Mouse (Mus musculus) monocyte, adult 5-6 weeks (primary cell): ENCODE data around the gene Prdx3. TPM values are rescaled to one million over a fixed set of nuclear protein-coding genes. Genes with fewer than 3 reads are reported as not detected.

Experiments used
- ATAC-seq: fragments of 153-309, 156-312 bp; replicated peaks from 2 replicates; pipeline ENCODE4 v1.8.0; 2017; ENCODE audit warnings: mild to moderate bottlenecking; ENCODE audit not compliant: low TSS enrichment, insufficient number of reproducible peaks, severe bottlenecking, poor library complexity, low FRiP score
- total RNA-seq: library from RNA; stranded (forward); fragments of 200-1000, 200-491, 200-594 nt; gene quantifications from 3 replicates; pipeline ENCODE4 v1.2.3, GENCODE M21; 2017

The Prdx3 gene
- 36.3 to 46.6 TPM (median 37.6 TPM) in 3 replicates for total RNA-seq

- ATAC-seq = peak; percentile 100
Observed at GRCm38 (mm10) chr19:60874064-60874694, at the start of gene Prdx3. Prdx3 (minus strand) TSS chr19:60874556.

GRCm38 (mm10) chr19:60916869-60917570 is 42.7 kb upstream of the Prdx3 start:
- no peak for ATAC-seq

GRCm38 (mm10) chr19:60915862-60916261 is 41.5 kb upstream of the Prdx3 start:
- ATAC-seq = no peak

GRCm38 (mm10) chr19:60915236-60915635 is 40.9 kb upstream of the Prdx3 start:
- no peak for ATAC-seq

- no peak for ATAC-seq
Observed at GRCm38 (mm10) chr19:60911653-60912052, 37.3 kb upstream of the Prdx3 start.

- ATAC-seq = no peak
Observed at GRCm38 (mm10) chr19:60910304-60910703, 35.9 kb upstream of the Prdx3 start.

- ATAC-seq = no peak
Observed at GRCm38 (mm10) chr19:60905477-60905876, 31.1 kb upstream of the Prdx3 start.

- ATAC-seq = no peak
Observed at GRCm38 (mm10) chr19:60903971-60904370, 29.6 kb upstream of the Prdx3 start.

- ATAC-seq = no peak
Observed at GRCm38 (mm10) chr19:60903139-60903538, 28.8 kb upstream of the Prdx3 start.

GRCm38 (mm10) chr19:60895251-60895880 is 21.0 kb upstream of the Prdx3 start:
- no peak for ATAC-seq

GRCm38 (mm10) chr19:60891934-60892547 is 17.7 kb upstream of the Prdx3 start:
- ATAC-seq = no peak

- ATAC-seq = no peak
Observed at GRCm38 (mm10) chr19:60891123-60891470, 16.7 kb upstream of the Prdx3 start.

GRCm38 (mm10) chr19:60890391-60891122 is 16.2 kb upstream of the Prdx3 start:
- ATAC-seq = no peak; the same call in 1 of the 2 replicates

GRCm38 (mm10) chr19:60889714-60890315 is 15.5 kb upstream of the Prdx3 start, which contains the start of gene Grk5:
Grk5 (plus strand) TSS chr19:60889749.
- ATAC-seq = peak; percentile 89

GRCm38 (mm10) chr19:60889101-60889713 is 14.9 kb upstream of the Prdx3 start:
- ATAC-seq = no peak

GRCm38 (mm10) chr19:60887637-60888036 is 13.3 kb upstream of the Prdx3 start:
- ATAC-seq = no peak

GRCm38 (mm10) chr19:60883129-60883528 is 8.8 kb upstream of the Prdx3 start:
- no peak for ATAC-seq

- ATAC-seq = no peak
Observed at GRCm38 (mm10) chr19:60873501-60873900, 855 bp downstream of the Prdx3 start.
